Mouse (Mus musculus) midbrain, embryonic 11.5 days (tissue): Measurements from ENCODE around the gene Sos2. TPM values are rescaled to one million over a fixed set of nuclear protein-coding genes. Genes with fewer than 3 reads are reported as not detected.
"Not testable (repeated sequence)": the region's sequence is repeated elsewhere in the genome, so short reads cannot be mapped to it uniquely, and the experiment has no call there.

ENCODE experiments used
- ATAC-seq: fragments of 200-750 bp; cut with Nextera tagmentation; 2 replicates; pipeline ENCODE4 v1.8.0; 2017; ENCODE audit warnings: moderate TSS enrichment, moderate library complexity; ENCODE audit not compliant: low FRiP score
- DNase-seq: peaks from one replicate; pipeline ENCODE4 v3.0.0; 2015; ENCODE audit warnings: low spot score; ENCODE audit errors: missing footprints
- H3K27ac ChIP-seq: fragments of 300-500 bp; sonication (generic); 2 replicates; pipeline ENCODE4 v1.5.1; 2014; ENCODE audit warnings: low read depth, low read length
- H3K27me3 ChIP-seq: fragments of 300-500 bp; sonication (generic); 2 replicates; pipeline ENCODE4 v1.6.1; 2014; ENCODE audit warnings: mild to moderate bottlenecking, low read length, moderate library complexity, mixed read lengths; ENCODE audit not compliant: control insufficient read depth, insufficient read depth
- H3K36me3 ChIP-seq: fragments of 300-500 bp; sonication (generic); 2 replicates; pipeline ENCODE4 v1.6.1; 2014; ENCODE audit warnings: mild to moderate bottlenecking, low read length, moderate library complexity, mixed read lengths; ENCODE audit not compliant: control insufficient read depth, insufficient read depth
- H3K4me1 ChIP-seq: fragments of 300-500 bp; sonication (generic); 2 replicates; pipeline ENCODE4 v1.6.1; 2014; ENCODE audit warnings: low read length; ENCODE audit not compliant: control insufficient read depth, insufficient read depth
- H3K4me2 ChIP-seq: fragments of 300-500 bp; sonication (generic); 2 replicates; pipeline ENCODE4 v1.6.1; 2014; ENCODE audit warnings: mild to moderate bottlenecking, moderate library complexity
- H3K4me3 ChIP-seq: fragments of 300-500 bp; sonication (generic); 2 replicates; pipeline ENCODE4 v1.5.1; 2014; ENCODE audit warnings: low read depth, low read length
- H3K9ac ChIP-seq: fragments of 300-500 bp; sonication (generic); 2 replicates; pipeline ENCODE4 v1.6.1; 2014; ENCODE audit warnings: low read length
- H3K9me3 ChIP-seq: fragments of 300-500 bp; sonication (generic); 2 replicates; pipeline ENCODE4 v1.6.1; 2016; ENCODE audit warnings: low read length; ENCODE audit not compliant: control insufficient read depth
- WGBS: fragments of 180-500 bp; shearing (Covaris S2); extraction: QIAGEN DNeasy Blood & Tissue Kit; methylation state at CpG from one replicate; pipeline ENCODE4 v1.1.7; 2014; 5-methylcytosine and 5-hydroxymethylcytosine counted together
- polyA plus RNA-seq: library from polyadenylated mRNA; unstranded; fragments of >200 nt; fragmentation: Nextera tagmentation; extraction: Ambion mirVana; gene quantifications from 2 replicates; pipeline ENCODE4 v1.2.1, GENCODE M21; 2014

Gene Sos2
- polyA plus RNA-seq, 1 experiment from 2014 or later, result 10.5 TPM

DNA sequence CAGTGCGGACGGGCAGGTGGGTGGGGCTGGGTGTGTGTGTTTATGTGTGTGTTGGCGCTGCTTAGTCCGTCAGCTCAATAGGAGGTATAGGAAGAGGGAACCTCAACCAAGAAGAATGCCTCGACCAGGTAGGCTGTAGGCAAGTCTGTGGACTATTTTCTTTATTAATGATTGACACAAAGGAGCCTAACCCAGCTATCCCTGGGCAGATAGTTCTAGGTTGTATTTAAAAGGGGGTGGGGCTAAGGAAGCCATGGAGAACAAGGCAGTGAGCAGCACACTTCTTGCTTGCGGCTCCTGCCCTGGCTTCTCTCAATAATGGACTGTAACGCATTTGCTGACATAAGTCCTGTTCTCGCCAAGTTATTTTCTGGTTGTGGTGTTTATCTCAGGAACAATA is 32.1 kb downstream of the Sos2 start:
- Histone ChIP-seq H3K9me3 (no peaks in the 10 kb centered on the region; the same call in 1 of the 2 replicates), H3K27me3 (no peaks in the 10 kb centered on the region), H3K9ac (no peak overlapping the region), H3K4me2 (no peak overlapping the region), H3K4me1 (no peaks in the 10 kb centered on the region), H3K4me3 (no peak overlapping the region), H3K27ac (no peak overlapping the region), H3K36me3 (peaks cover 12% of the 10 kb centered on the region)
- ATAC-seq (no peak), DNase-seq (no peak)
- 91% methylated on average over 8 of the region's 8 CpGs for WGBS

DNA sequence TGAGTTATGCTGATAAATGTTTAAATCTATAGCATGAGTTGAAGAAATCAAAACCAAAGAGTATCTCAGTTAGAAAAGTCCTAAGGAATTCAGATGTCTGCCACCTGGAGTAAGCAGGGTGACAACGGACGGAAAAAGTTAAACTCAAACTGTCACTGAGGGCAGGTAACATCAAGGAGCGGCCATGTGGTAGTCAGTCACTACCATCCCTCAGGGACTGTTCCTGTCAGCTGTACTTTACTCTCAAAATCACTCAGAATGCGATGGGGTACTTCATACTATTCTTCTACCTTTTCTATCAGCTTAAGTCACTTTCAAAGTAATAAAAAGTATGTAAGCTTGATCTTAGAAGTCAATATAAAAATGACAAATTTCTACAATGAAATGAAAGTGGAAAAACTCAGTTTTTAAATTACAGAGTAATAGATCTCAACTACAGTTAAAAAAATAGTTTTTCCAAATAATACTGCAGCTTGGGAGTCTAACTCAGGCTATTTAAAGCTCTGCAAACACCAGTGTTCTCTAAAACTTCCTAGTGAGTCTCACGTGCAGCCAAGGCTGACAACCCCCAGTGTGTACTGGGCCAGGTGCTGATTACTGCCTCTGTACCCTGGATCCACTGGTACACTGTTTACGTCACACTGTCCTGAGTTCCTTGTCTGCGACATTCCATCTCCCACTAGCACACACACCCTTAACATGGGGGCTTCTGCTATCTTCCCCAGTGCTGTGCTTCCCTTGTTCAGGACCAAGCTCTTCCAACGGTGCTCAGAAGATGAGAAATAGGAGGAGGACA is 35.6 kb downstream of the Sos2 start:
- no peak overlapping the region for H3K4me2 ChIP-seq
- ATAC-seq (no peak), DNase-seq (no peak)
- no peaks in the 10 kb centered on the region for H3K27me3 ChIP-seq
- no peak overlapping the region for H3K27ac ChIP-seq
- H3K9me3 ChIP-seq, result no peaks in the 10 kb centered on the region
- WGBS, result 92% methylated on average over 8 of the region's 8 CpGs
- H3K4me3 ChIP-seq, result no peak overlapping the region
- H3K36me3 ChIP-seq, result peaks cover 3% of the 10 kb centered on the region; the same call in 1 of the 2 replicates
- H3K9ac ChIP-seq, result no peak overlapping the region
- H3K4me1 ChIP-seq, result no peaks in the 10 kb centered on the region

DNA sequence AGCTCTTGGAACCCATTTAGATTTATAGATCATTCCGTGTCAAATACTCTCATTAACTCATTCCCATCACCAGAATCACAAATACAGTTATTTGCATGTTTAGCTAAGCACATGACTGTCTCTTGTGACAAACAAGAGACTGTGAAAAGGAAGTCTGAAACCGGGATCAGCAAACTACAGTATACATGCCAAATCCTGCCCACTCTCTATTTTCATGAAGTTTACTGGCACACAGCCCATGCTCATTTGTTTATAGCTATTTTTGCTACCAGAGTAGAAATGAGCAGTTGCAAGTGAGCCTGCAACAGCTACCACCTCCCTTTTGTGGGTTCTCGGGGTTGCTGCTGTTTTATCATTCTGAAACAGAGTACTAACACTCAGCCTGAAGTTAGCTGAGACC is 36.8 kb downstream of the Sos2 start:
- H3K27ac ChIP-seq, result no peak overlapping the region
- no peaks in the 10 kb centered on the region for H3K4me1 ChIP-seq
- DNase-seq (no peak), ATAC-seq (no peak)
- H3K27me3 ChIP-seq, result no peaks in the 10 kb centered on the region
- WGBS, result 95% methylated on average over 3 of the region's 3 CpGs
- no peak overlapping the region for H3K4me3 ChIP-seq
- no peak overlapping the region for H3K4me2 ChIP-seq
- H3K36me3 ChIP-seq, result peaks cover 3% of the 10 kb centered on the region; the same call in 1 of the 2 replicates
- H3K9ac ChIP-seq, result no peak overlapping the region
- no peaks in the 10 kb centered on the region for H3K9me3 ChIP-seq

DNA sequence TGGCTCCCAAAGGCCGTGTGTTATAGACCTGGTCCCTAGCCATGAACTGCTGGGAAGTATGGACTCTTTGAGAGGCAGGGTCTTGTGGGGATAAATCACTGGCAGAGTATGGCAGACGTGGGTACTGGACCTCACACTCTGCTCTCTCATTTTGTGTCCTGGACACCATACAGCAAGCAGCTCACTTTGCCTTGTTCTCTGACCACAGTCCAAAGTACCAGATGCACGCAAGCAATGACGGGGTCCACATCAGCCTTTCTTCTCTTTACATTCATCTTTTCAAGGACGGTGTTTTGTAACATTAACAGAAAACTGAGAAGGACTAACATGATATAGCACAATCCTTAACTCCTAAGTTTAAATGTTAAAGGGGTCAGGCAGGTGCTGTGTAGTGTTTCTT is 38.8 kb downstream of the Sos2 start:
- no peaks in the 10 kb centered on the region for H3K9me3 ChIP-seq
- no peak overlapping the region for H3K4me3 ChIP-seq
- no peak overlapping the region for H3K4me2 ChIP-seq
- peaks cover 9% of the 10 kb centered on the region; the same call in 1 of the 2 replicates for H3K36me3 ChIP-seq
- ATAC-seq (no peak), DNase-seq (no peak)
- WGBS, result 91% methylated on average over 5 of the region's 5 CpGs
- no peaks in the 10 kb centered on the region for H3K4me1 ChIP-seq
- H3K9ac ChIP-seq, result no peak overlapping the region
- no peaks in the 10 kb centered on the region for H3K27me3 ChIP-seq
- H3K27ac ChIP-seq, result no peak overlapping the region

DNA sequence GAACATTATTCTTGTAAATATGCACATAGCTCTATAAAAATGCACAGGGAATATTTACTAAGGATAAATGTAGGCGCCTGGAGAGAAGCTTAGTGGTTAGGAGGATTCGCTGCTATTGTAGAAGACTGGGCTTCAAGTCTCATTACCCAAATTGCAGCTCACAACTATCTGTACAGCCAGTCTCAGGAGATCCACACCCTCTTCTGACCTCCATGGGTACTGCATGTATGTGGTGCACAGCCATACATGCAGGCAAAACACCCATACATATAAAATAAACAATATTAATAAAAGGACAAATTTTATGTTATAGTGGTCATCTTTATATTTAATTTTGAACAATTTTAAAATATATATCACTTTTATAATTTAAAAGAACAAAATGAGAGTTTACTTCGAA is 46.9 kb downstream of the Sos2 start:
- Histone ChIP-seq H3K27ac (no peak overlapping the region), H3K4me1 (no peaks in the 10 kb centered on the region), H3K4me2 (no peak overlapping the region), H3K9ac (no peak overlapping the region), H3K9me3 (no peaks in the 10 kb centered on the region), H3K27me3 (no peaks in the 10 kb centered on the region), H3K4me3 (no peak overlapping the region), H3K36me3 (0 out of 2 replicates have a peak, but pooled peaks cover 6% of the 10 kb centered on the region)
- no peak for ATAC-seq
- WGBS, result 92% methylated on average over 3 of the region's 3 CpGs
- no peak for DNase-seq

DNA sequence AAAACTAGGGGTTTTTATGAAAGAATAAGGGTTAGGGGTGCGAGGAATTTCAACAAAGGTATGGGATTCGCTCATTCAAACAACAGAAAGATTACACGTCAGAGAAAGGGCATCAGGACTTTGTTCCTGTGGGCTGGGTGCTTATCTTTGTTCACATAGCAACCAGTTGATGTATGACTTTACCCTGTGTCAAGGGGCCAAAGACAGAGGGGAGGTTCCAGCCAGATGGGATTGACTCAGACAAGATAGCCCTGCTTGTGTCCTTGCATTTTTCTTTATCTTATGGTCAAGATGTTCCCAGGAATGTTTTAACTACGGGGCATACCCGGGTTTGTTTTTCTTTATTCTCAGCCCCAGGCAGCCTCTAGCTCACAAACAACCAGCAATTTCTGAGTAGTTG is 63.1 kb downstream of the Sos2 start:
- H3K27me3 ChIP-seq, H3K9me3 ChIP-seq, H3K4me2 ChIP-seq, H3K4me1 ChIP-seq, ATAC-seq, H3K27ac ChIP-seq, H3K9ac ChIP-seq, DNase-seq, H3K4me3 ChIP-seq, H3K36me3 ChIP-seq: not testable (repeated sequence)
- WGBS, result 94% methylated on average over 5 of the region's 5 CpGs

DNA sequence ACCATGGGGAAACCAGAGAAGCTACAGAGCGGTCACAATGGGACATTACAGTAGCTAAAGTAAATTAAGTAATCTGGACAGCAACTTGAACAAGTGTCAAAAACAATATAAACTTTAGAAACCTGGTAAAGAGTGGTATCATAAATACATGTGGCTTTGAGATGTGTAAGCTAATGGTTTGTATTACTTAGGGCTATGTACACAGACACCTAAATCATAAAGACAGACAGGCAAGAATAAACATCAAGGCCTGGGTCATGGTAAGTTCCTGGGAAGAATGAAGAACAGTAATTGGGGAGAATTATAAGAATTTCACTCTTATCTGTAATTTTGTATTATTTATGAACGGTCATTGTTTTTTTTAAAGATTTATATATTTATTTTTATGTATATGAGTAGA is 77.3 kb downstream of the Sos2 start:
- H3K4me3 ChIP-seq, result no peak overlapping the region
- no peak for DNase-seq
- no peaks in the 10 kb centered on the region for H3K9me3 ChIP-seq
- 95% methylated on average over 2 of the region's 2 CpGs for WGBS
- H3K27ac ChIP-seq, result no peak overlapping the region
- no peak for ATAC-seq
- no peaks in the 10 kb centered on the region for H3K27me3 ChIP-seq
- no peaks in the 10 kb centered on the region for H3K4me1 ChIP-seq
- H3K36me3 ChIP-seq, result peaks cover 3% of the 10 kb centered on the region
- H3K4me2 ChIP-seq, result no peak overlapping the region
- H3K9ac ChIP-seq, result no peak overlapping the region

DNA sequence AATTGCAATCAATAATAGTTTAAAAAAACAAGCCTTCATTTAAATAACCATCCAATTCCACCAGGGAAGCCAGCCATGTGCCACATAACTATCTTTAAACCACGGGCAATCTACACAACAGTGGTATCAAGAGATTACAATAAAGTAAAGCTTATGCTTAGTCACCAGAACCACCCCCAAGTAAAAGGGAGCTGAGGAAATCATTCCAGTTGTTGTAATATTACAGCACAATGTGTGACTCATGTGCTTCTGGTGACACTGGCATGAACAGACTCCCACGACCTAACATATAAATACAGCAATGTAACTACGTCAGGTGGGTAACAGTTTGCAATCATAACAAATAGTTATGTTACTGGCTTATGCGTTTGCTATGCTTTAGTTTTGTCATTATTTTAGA is 84.2 kb downstream of the Sos2 start:
- Histone ChIP-seq H3K36me3 (no peaks in the 10 kb centered on the region; the same call in 1 of the 2 replicates), H3K27ac (no peak overlapping the region), H3K9ac (no peak overlapping the region), H3K27me3 (no peaks in the 10 kb centered on the region), H3K9me3 (no peaks in the 10 kb centered on the region), H3K4me1 (no peaks in the 10 kb centered on the region), H3K4me2 (no peak overlapping the region), H3K4me3 (no peak overlapping the region)
- ATAC-seq, result no peak
- 92% methylated on average over 4 of the region's 4 CpGs for WGBS
- DNase-seq, result no peak

DNA sequence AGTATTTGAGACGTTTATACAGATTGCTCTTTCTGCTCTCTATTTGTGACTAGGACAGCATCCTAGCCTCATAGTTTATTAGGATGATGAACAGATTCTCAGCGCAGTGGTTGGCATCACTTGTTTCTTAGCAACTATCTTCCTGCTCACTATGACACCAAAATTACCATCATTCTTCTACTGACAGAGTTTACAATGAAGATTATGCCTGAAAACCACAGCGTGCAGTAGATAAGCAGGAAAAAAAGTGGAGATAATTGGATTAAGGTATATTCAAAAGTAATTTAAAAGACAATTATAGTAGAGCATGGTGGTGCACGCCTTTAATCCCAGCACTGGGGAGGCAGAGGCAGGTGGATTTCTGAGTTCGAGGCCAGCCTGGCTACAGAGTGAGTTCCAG is 88.5 kb downstream of the Sos2 start:
- DNase-seq, result no peak
- no peak overlapping the region for H3K9ac ChIP-seq
- no peaks in the 10 kb centered on the region for H3K9me3 ChIP-seq
- no peak overlapping the region for H3K27ac ChIP-seq
- H3K4me2 ChIP-seq, result no peak overlapping the region
- peaks cover 2% of the 10 kb centered on the region; the same call in 1 of the 2 replicates for H3K36me3 ChIP-seq
- ATAC-seq, result no peak
- no peak overlapping the region for H3K4me3 ChIP-seq
- no peaks in the 10 kb centered on the region for H3K4me1 ChIP-seq
- WGBS, result 86% methylated on average over 5 of the region's 5 CpGs
- H3K27me3 ChIP-seq, result no peaks in the 10 kb centered on the region
